Mouse (Mus musculus): Measurements from ENCODE around the gene Igdcc3. TPM values are rescaled to one million over a fixed set of nuclear protein-coding genes. Genes with fewer than 3 reads are reported as not detected.

Igdcc3 gene
- total RNA-seq (2015; ENCODE audit: low replicate concordance), result not detected in 2 replicates
- total RNA-seq (2017; ENCODE audit: low replicate concordance), result not detected in 2 replicates

GRCm38 (mm10) chr9:65140936-65141305 is at the start of gene Igdcc3:
Igdcc3 (plus strand) TSS chr9:65141189.
- no peak for ATAC-seq (replicated peaks; ENCODE audit: low FRiP score, poor library complexity, severe bottlenecking)

GRCm38 (mm10) chr9:65094237-65094636 is 46.8 kb upstream of the Igdcc3 start:
- no peak for ATAC-seq (replicated peaks; ENCODE audit: low FRiP score, poor library complexity, severe bottlenecking)

GRCm38 (mm10) chr9:65100991-65101685 is 39.9 kb upstream of the Igdcc3 start, which contains the start of gene Igdcc4:
Igdcc4 (plus strand) TSS chr9:65101486.
- no peak for ATAC-seq (replicated peaks; ENCODE audit: low FRiP score, poor library complexity, severe bottlenecking)

GRCm38 (mm10) chr9:65101686-65102376 is 39.2 kb upstream of the Igdcc3 start:
- peak; percentile 28; the same call in 1 of the 2 replicates for ATAC-seq (replicated peaks; ENCODE audit: low FRiP score, poor library complexity, severe bottlenecking)

GRCm38 (mm10) chr9:65102377-65103172 is 38.4 kb upstream of the Igdcc3 start:
- ATAC-seq (replicated peaks; ENCODE audit: low FRiP score, poor library complexity, severe bottlenecking), result no peak

GRCm38 (mm10) chr9:65103173-65103752 is 37.7 kb upstream of the Igdcc3 start:
- ATAC-seq (replicated peaks; ENCODE audit: low FRiP score, poor library complexity, severe bottlenecking), result no peak

- no peak for ATAC-seq (replicated peaks; ENCODE audit: low FRiP score, poor library complexity, severe bottlenecking)
Observed at GRCm38 (mm10) chr9:65106821-65107220, 34.2 kb upstream of the Igdcc3 start.

GRCm38 (mm10) chr9:65107893-65108292 is 33.1 kb upstream of the Igdcc3 start:
- no peak for ATAC-seq (replicated peaks; ENCODE audit: low FRiP score, poor library complexity, severe bottlenecking)

- ATAC-seq (replicated peaks; ENCODE audit: low FRiP score, poor library complexity, severe bottlenecking), result no peak
Observed at GRCm38 (mm10) chr9:65109132-65110072, 31.6 kb upstream of the Igdcc3 start.

GRCm38 (mm10) chr9:65111698-65112097 is 29.3 kb upstream of the Igdcc3 start:
- no peak for ATAC-seq (replicated peaks; ENCODE audit: low FRiP score, poor library complexity, severe bottlenecking)

- no peak for ATAC-seq (replicated peaks; ENCODE audit: low FRiP score, poor library complexity, severe bottlenecking)
Observed at GRCm38 (mm10) chr9:65113694-65114093, 27.3 kb upstream of the Igdcc3 start.

GRCm38 (mm10) chr9:65115891-65116290 is 25.1 kb upstream of the Igdcc3 start:
- no peak for ATAC-seq (replicated peaks; ENCODE audit: low FRiP score, poor library complexity, severe bottlenecking)

- ATAC-seq (replicated peaks; ENCODE audit: low FRiP score, poor library complexity, severe bottlenecking), result no peak
Observed at GRCm38 (mm10) chr9:65117516-65117915, 23.5 kb upstream of the Igdcc3 start.

- peak; percentile 63; the same call in 1 of the 2 replicates for ATAC-seq (replicated peaks; ENCODE audit: low FRiP score, poor library complexity, severe bottlenecking)
Observed at GRCm38 (mm10) chr9:65120935-65121334, 20.1 kb upstream of the Igdcc3 start.

- no peak for ATAC-seq (replicated peaks; ENCODE audit: low FRiP score, poor library complexity, severe bottlenecking)
Observed at GRCm38 (mm10) chr9:65122545-65122944, 18.4 kb upstream of the Igdcc3 start.

GRCm38 (mm10) chr9:65123552-65124168 is 17.3 kb upstream of the Igdcc3 start:
- ATAC-seq (replicated peaks; ENCODE audit: low FRiP score, poor library complexity, severe bottlenecking), result no peak

- no peak for ATAC-seq (replicated peaks; ENCODE audit: low FRiP score, poor library complexity, severe bottlenecking)
Observed at GRCm38 (mm10) chr9:65128123-65128815, 12.7 kb upstream of the Igdcc3 start.

- ATAC-seq (replicated peaks; ENCODE audit: low FRiP score, poor library complexity, severe bottlenecking), result no peak
Observed at GRCm38 (mm10) chr9:65131717-65132116, 9.3 kb upstream of the Igdcc3 start.

Measured in erythroblast, adult 5-6 weeks (primary cell).